Mouse (Mus musculus): ENCODE results near the gene Fam83f.

Gene Fam83f

DNA sequence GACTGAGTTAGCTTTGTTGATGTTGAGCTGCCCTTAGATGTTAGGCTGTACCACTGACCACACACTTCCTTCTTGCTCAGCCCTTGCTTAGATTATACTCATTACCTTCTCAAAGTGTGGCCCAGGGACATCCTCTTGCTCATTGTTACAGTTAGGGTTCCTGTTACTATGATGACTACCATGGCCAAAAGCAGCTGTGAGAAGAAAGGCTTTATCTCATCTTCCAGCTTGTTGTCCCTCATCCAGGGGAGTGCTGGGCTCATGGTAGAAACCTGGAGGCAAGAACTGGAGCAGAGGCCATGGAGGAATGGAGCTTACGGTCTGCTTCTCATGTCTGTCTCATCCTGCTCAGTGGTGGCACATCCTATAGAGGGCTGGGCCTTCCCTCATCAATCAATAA, 68.3 kb downstream of the Fam83f start:
- in situ Hi-C loops (cut with MboI, MseI), result loop anchor here (5.0 kb wide), 1 partner anchor 42 kb away; no protein-coding TSS in a partner anchor

DNA sequence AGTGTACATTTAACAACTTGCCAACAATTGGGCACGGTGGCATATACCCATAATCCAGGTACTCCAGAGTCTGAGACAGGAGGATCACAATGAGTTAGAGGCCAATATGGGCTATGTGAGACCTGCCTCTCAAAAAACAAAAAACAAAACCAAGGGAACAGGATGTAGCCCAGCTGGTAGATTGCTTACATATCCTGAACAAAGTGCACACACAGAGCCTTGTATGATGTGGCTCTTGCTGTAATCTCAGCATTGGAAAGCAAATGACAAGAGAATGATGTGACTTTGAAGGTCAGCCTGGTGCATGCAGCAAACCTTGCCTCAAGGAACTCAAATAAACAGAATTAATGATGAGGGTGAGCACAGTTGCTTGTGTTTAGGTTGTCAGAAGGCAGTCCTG, 70.2 kb downstream of the Fam83f start:
- in situ Hi-C loops (cut with MboI, MseI), result loop anchor here (5.0 kb wide), 1 partner anchor 40 kb away; no protein-coding TSS in a partner anchor

DNA sequence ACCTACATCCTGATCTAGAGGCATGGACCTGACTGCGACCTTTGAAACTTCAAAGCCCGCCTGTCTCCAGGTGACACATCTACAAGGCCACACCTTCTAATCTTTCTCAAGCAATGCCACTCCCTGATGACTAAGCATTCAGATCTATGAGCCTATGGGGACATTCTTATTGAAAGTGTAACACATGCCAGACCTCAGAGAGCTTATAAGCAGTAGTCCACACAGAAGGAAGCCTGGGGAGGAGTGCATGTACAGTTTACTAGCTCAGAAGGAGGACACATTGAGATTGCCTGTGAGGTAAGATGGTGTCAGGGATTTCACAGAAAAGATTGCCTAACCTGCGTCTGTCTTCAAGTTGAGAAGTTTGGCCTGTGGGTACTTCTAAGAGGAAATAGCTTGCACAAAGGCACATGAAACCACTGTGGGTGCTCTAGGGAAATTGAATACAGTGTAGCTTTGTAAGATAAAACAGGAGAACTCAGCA, 71.4 kb downstream of the Fam83f start:
- in situ Hi-C loops (cut with MboI, MseI), result loop anchor here (5.0 kb wide), 1 partner anchor 39 kb away; no protein-coding TSS in a partner anchor

DNA sequence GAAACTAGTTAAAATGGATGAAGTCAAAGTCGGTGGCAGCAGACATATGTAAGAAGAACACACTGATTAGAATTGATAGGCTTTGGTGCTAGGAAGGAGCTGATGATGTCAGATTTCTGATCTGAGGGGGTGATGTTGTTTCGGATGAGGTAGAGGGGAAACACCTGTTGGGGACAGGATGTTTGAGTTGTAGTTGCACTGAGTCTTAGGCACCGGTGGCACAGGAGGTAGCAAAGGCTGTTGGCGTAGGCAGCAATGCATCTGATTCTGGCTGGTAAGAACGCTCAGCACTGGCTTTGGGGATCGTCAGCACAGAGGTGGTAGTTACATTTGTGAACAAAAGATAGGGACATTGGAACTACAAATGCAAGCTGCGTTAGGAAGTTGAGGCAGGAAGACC, 72.0 kb downstream of the Fam83f start:
- in situ Hi-C loops (cut with MboI, MseI), result loop anchor here (5.0 kb wide), 1 partner anchor 39 kb away; no protein-coding TSS in a partner anchor

DNA sequence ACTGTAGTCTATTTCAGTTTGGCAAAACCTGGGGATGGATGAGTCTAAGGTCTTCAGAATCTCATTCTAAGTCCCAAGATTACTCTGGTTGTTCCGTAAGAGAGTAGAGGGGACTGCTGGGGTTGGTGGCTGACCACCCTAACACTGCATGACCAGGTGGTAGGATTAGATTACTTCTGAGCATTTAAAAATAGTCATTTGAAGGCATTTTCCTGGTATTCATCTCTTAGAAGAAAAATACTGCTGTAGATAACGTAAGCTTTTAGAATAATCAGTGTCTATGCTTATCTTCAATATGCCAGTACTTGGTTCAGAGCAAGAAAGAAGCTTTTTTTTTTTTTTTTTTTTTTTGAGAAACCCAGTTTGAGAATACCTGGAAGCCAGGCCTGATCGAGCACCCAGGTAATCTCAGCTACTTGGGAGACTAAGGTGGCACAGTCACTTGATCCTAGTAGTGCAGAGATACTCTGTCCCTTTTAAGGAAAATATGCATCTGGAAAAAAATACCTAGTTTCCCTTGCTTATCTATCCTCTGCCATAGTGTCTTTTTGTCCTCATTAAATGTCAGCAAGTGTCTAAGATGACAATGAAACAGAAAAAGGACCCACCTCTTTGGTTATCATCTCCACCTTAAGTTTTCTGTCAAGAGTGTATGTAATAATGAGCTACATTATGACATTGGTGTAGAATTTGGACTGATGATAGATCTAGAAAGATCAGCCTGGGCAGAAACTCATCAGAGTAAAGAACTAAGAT, 73.2 kb downstream of the Fam83f start:
- in situ Hi-C loops (cut with MboI, MseI), result loop anchor here (5.0 kb wide), 1 partner anchor 37 kb away; no protein-coding TSS in a partner anchor

DNA sequence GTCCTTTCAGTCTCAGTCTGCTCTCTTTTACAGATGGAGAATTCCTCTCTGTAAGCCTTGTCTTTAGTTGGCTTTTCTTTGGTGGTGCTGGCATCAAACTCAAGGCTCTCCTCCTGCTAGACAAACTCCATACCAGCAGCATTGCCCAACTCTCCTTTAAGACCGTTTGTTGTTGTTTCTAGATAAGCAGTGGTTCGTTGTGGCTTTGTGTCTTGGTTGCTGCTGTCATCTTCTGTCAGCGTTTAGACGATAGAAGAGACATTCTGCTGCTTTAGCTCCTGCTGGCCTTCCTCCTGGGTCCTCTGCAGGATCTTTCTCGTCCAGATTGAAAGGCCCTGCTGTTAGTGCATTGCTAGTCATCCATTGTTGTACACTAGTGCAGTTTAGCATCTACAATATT, 77.3 kb downstream of the Fam83f start:
- in situ Hi-C loops (cut with MboI, MseI), result no loop called here

All from T-helper 2 cell (primary cell).